Mouse (Mus musculus) spleen, adult 2 months (tissue): ENCODE results near the gene Sfmbt2. TPM values are rescaled to one million over a fixed set of nuclear protein-coding genes. Genes with fewer than 3 reads are reported as not detected.

Source experiments
- DNase-seq, 2 experiments: peaks; one replicate each; pipeline versions ENCODE4 v3.0.0 to v3.0.0-alpha.2; 2012 to 2021; ENCODE audit warnings: low spot score in 2 of 2, low read depth in 1 of 2
- H3K27ac ChIP-seq: fragments of 200-500 bp; 2 replicates; pipeline ENCODE4 v1.5.1; 2012; ENCODE audit warnings: low read length, inconsistent platforms; ENCODE audit not compliant: insufficient read depth
- H3K27me3 ChIP-seq: fragments of 200-500 bp; 2 replicates; pipeline ENCODE4 v1.6.1; 2012; ENCODE audit warnings: mild to moderate bottlenecking, moderate library complexity, low read length, inconsistent platforms; ENCODE audit not compliant: control insufficient read depth, insufficient read depth
- H3K36me3 ChIP-seq: fragments of 200-500 bp; 2 replicates; pipeline ENCODE4 v1.6.1; 2012; ENCODE audit warnings: mild to moderate bottlenecking, low read length, inconsistent platforms; ENCODE audit not compliant: control insufficient read depth, insufficient read depth
- H3K4me1 ChIP-seq: fragments of 200-500 bp; 2 replicates; pipeline ENCODE4 v1.6.1; 2011; ENCODE audit warnings: inconsistent platforms; ENCODE audit not compliant: control insufficient read depth, insufficient read depth, insufficient read length
- H3K4me3 ChIP-seq: fragments of 200-500 bp; 2 replicates; pipeline ENCODE4 v1.5.1; 2011; ENCODE audit warnings: mild to moderate bottlenecking, inconsistent platforms; ENCODE audit not compliant: insufficient read depth, insufficient read length; ENCODE audit errors: extremely low read depth
- CTCF ChIP-seq: fragments of 200-500 bp; IDR thresholded peaks from 2 replicates; pipeline ENCODE4 v1.5.1; 2011; ENCODE audit warnings: mild to moderate bottlenecking, inconsistent platforms; ENCODE audit not compliant: insufficient read depth, insufficient read length, insufficient replicate concordance; ENCODE audit errors: extremely low read depth
- POLR2A ChIP-seq: fragments of 200-500 bp; IDR thresholded peaks from 2 replicates; pipeline ENCODE4 v1.6.1; 2011; ENCODE audit warnings: low read depth, low read length, inconsistent platforms
- WGBS: fragments of 180-500 bp; shearing (Covaris S2); methylation state at CpG from one replicate; pipeline ENCODE4 v1.1.7; 2018; 5-methylcytosine and 5-hydroxymethylcytosine counted together
- polyA plus RNA-seq: library from polyadenylated mRNA; depleted of rRNA; stranded (reverse); fragments of >200 nt; gene quantifications from 2 replicates; pipeline ENCODE4 v1.2.3, GENCODE M21; 2012

Gene Sfmbt2
- polyA plus RNA-seq, 1 experiment, result 0.34 TPM

DNA sequence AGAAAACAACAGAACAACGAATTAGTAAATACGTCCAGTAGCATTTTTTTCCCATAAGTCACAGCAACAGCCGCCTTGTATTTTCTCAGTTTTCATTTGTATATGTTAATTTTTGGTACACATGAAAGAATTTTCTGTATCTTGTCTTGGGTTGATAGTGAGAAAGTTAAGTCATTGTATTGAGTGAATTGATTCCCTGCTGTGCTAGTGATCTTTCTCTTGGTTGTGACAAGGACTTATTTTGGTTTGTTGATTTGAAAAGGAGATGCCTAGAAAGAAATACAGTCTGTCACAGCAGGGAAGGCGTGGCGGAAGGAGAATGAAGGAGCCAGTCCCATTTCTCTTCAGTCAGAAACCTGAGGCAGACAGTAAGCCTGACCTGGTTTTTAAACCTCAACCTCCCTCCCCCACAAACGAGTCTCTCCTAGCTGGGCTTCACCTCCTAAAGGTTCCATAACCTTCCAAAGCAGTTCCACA is 50.7 kb downstream of the Sfmbt2 start:
- Histone ChIP-seq H3K27me3 (no peaks in the 10 kb centered on the region), H3K4me3 (no peak overlapping the region), H3K36me3 (no peaks in the 10 kb centered on the region), H3K27ac (no peak overlapping the region), H3K4me1 (no peaks in the 10 kb centered on the region)
- DNase-seq, result no peak
- 83% methylated on average over 6 of the region's 6 CpGs for WGBS
- TF ChIP-seq CTCF (no peak), POLR2A (no peak)

DNA sequence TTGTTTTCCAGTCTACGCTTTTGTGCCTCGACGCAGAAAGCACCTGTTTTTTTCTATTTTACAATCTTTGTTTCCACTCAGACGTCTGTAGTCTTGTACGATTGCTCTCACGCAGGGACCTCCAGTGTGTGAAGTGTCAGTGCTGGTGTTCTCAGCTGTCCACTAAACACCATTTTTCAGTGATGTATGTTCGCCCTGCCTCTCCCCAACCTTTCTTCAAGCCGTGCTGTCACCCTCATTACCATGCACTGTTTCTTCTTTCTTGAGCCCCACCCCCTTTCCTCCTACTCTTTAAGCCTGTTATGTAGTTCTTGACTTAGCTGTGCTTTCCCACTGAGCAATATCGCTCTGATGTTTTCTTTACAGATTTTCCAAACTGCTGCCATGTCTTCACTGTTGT is 67.0 kb downstream of the Sfmbt2 start:
- WGBS, result 50% methylated on average over 9 of the region's 9 CpGs

DNA sequence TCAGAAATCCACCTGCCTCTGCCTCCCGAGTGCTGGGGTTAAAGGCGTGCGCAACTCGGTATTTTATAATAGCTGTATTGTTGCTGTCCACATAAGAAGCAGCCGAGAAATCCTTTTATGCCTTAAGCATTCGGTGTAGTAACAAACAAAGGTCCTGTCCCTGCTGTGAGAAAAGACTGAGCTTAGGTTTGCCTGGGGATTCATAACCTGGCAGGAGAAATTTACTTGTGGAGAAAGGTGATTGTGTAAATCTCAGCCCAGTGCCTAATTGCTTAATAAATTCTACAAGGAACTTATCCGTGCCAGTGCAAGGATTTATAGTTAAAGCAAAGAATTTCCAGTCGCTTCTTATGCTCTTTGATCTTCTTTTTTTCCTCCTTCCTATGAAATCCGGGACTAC is 71.5 kb downstream of the Sfmbt2 start:
- WGBS, result 88% methylated on average over 9 of the region's 9 CpGs
- no peak for TF ChIP-seq CTCF
- TF ChIP-seq POLR2A, result no peak
- Histone ChIP-seq H3K36me3 (no peaks in the 10 kb centered on the region), H3K27ac (no peak overlapping the region), H3K4me3 (no peak overlapping the region), H3K27me3 (no peaks in the 10 kb centered on the region), H3K4me1 (no peaks in the 10 kb centered on the region)
- no peak for DNase-seq

More for the DNA sequence above, 67.0 kb downstream of the Sfmbt2 start:
- TF ChIP-seq POLR2A (no peak), CTCF (no peak)
- H3K36me3 ChIP-seq, result no peaks in the 10 kb centered on the region
- H3K27me3 ChIP-seq, result no peaks in the 10 kb centered on the region
- no peaks in the 10 kb centered on the region for H3K4me1 ChIP-seq
- no peak overlapping the region for H3K4me3 ChIP-seq
- no peak for DNase-seq
- no peak overlapping the region for H3K27ac ChIP-seq

- no peak for DNase-seq
- no peaks in the 10 kb centered on the region for H3K27me3 ChIP-seq
- TF ChIP-seq CTCF (no peak), POLR2A (no peak)
- H3K27ac ChIP-seq, result no peak overlapping the region
- H3K36me3 ChIP-seq, result no peaks in the 10 kb centered on the region
- no peaks in the 10 kb centered on the region for H3K4me1 ChIP-seq
- WGBS, result 91% methylated on average over 3 of the region's 3 CpGs
- no peak overlapping the region for H3K4me3 ChIP-seq
Measured at GRCm38 (mm10) chr2:10453577-10453976, 83.3 kb downstream of the Sfmbt2 start.

DNA sequence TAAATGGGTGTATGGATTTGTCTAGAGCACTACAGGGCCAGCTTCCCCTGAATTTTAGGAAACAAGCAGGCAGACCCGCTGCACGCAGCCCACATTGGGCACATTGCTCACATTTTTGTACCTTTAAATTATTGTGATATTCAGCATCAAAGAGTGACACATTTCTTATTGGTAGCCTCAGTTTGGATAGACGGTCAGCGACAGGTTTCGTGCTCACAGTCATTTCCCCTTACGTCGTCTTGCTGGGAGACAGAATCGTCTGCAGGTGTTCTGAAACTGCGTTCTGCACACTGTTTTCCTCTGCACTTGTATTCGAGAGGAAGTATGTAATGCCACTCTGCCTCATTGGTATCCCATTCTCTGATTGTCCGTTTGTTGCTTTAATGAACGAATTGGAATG is 88.0 kb downstream of the Sfmbt2 start:
- Histone ChIP-seq H3K4me1 (no peaks in the 10 kb centered on the region), H3K36me3 (no peaks in the 10 kb centered on the region), H3K27ac (no peak overlapping the region), H3K27me3 (no peaks in the 10 kb centered on the region), H3K4me3 (no peak overlapping the region)
- TF ChIP-seq POLR2A (no peak), CTCF (no peak)
- DNase-seq, result no peak
- WGBS, result 92% methylated on average over 12 of the region's 12 CpGs

- H3K27me3 ChIP-seq, result no peaks in the 10 kb centered on the region
- WGBS, result 86% methylated on average over 2 of the region's 2 CpGs
- TF ChIP-seq POLR2A, result no peak
- no peak for TF ChIP-seq CTCF
- no peaks in the 10 kb centered on the region for H3K36me3 ChIP-seq
- no peaks in the 10 kb centered on the region for H3K4me1 ChIP-seq
- no peak overlapping the region for H3K27ac ChIP-seq
- DNase-seq, result no peak
- no peak overlapping the region for H3K4me3 ChIP-seq
Measured at GRCm38 (mm10) chr2:10516516-10516915, 146.2 kb downstream of the Sfmbt2 start.

DNA sequence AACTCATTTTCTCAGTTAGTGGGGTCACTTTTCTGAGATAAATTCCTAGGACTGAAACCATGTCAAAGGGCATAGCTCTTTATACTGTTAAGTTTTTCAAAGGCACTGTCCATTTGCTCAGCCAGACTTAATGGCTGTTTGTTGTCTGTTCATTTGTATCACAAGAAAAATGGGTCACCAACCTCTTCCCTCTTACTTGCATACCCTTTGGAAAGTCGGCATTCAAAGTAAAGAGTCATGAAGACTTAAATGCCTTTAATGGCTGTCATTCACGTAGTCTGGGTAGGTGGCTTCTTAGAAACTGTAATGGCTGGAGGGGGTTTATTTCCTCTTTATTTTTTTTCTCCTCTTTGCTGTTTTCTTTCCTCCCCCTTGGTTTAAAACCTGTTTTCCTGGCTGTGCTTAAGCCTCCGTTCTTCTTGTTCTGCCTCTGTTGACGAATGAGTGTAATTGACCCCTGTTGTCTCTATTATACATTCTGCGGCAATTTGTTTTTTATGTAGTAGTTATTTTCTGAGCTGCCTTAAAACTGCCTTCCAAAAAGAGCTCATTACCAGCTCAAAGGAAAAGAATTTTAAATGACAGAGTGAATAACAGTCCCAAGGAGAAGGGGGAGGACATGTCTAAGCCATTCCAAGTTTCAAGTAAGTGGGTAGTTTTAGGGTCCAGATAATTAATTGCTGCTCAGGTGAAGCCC is 151.6 kb downstream of the Sfmbt2 start:
- Histone ChIP-seq H3K27ac (no peak overlapping the region), H3K27me3 (no peaks in the 10 kb centered on the region), H3K4me1 (no peaks in the 10 kb centered on the region), H3K36me3 (no peaks in the 10 kb centered on the region), H3K4me3 (no peak overlapping the region)
- WGBS, result 90% methylated on average over 5 of the region's 5 CpGs
- DNase-seq, result no peak
- no peak for TF ChIP-seq POLR2A
- TF ChIP-seq CTCF, result no peak
